Mouse (Mus musculus): Measurements from ENCODE around the gene Enthd1. TPM values are rescaled to one million over a fixed set of nuclear protein-coding genes. Genes with fewer than 3 reads are reported as not detected.

The Enthd1 gene
- polyA plus RNA-seq, 1 experiment from 2014 or later, result not detected

GRCm38 (mm10) chr15:80557745-80558144 lies 7.2 kb downstream of the Enthd1 start:
- Histone ChIP-seq H3K4me3 (no peak overlapping the region), H3K4me1 (replicated peaks) (no peaks in the 10 kb centered on the region; the same call in 1 of the 2 replicates), H3K36me3 (no peaks in the 10 kb centered on the region), H3K27me3 (no peaks in the 10 kb centered on the region), H3K9ac (no peak overlapping the region), H3K9me3 (no peaks in the 10 kb centered on the region), H3K27ac (replicated peaks) (no peak overlapping the region), H3K4me2 (no peak overlapping the region)
- WGBS, result 73% methylated on average over 4 of the region's 4 CpGs
- ATAC-seq (ENCODE audit: low read depth), result no peak

DNA sequence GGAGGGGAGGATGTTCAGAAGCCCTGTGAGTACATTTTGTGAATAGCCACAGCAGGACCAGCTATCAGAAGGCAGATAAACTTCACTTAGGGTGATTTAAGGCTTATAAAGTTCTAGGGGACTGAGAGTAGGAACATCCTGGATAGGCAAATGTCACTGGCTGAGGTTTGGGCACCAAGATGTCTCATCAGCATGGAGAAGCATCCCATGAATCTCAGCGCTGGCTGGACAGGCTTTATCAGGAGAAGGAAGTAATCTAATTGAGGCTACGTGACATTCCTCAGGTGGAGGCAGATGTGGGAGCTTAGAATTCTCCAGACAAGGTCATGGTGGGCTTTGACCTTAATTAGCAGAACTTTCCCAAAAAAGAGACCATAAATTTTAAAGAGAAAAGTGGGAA lies 8.9 kb downstream of the Enthd1 start:
- 89% methylated on average over 2 of the region's 2 CpGs for whole genome bisulfite sequencing
- no peak for ATAC-seq (ENCODE audit: low read depth)
- Histone ChIP-seq H3K9ac (no peak overlapping the region), H3K4me1 (replicated peaks) (no peaks in the 10 kb centered on the region; the same call in 1 of the 2 replicates), H3K4me2 (no peak overlapping the region), H3K4me3 (no peak overlapping the region), H3K27ac (replicated peaks) (no peak overlapping the region), H3K27me3 (no peaks in the 10 kb centered on the region), H3K36me3 (no peaks in the 10 kb centered on the region), H3K9me3 (no peaks in the 10 kb centered on the region)

GRCm38 (mm10) chr15:80554860-80555822 lies 9.8 kb downstream of the Enthd1 start:
- Histone ChIP-seq H3K9ac (no peak overlapping the region), H3K27me3 (no peaks in the 10 kb centered on the region), H3K4me1 (replicated peaks) (no peaks in the 10 kb centered on the region), H3K4me2 (no peak overlapping the region), H3K27ac (replicated peaks) (no peak overlapping the region), H3K36me3 (no peaks in the 10 kb centered on the region), H3K4me3 (no peak overlapping the region), H3K9me3 (no peaks in the 10 kb centered on the region)
- 97% methylated on average over 6 of the region's 6 CpGs for WGBS
- ATAC-seq (ENCODE audit: low read depth), result no peak

GRCm38 (mm10) chr15:80545430-80545829 lies 19.5 kb downstream of the Enthd1 start:
- Histone ChIP-seq H3K4me1 (replicated peaks) (no peaks in the 10 kb centered on the region), H3K9ac (no peak overlapping the region), H3K4me3 (no peak overlapping the region), H3K27ac (replicated peaks) (no peak overlapping the region), H3K4me2 (no peak overlapping the region), H3K9me3 (no peaks in the 10 kb centered on the region), H3K36me3 (no peaks in the 10 kb centered on the region), H3K27me3 (no peaks in the 10 kb centered on the region)
- WGBS, result 83% methylated on average over 6 of the region's 6 CpGs
- no peak for ATAC-seq (ENCODE audit: low read depth)

DNA sequence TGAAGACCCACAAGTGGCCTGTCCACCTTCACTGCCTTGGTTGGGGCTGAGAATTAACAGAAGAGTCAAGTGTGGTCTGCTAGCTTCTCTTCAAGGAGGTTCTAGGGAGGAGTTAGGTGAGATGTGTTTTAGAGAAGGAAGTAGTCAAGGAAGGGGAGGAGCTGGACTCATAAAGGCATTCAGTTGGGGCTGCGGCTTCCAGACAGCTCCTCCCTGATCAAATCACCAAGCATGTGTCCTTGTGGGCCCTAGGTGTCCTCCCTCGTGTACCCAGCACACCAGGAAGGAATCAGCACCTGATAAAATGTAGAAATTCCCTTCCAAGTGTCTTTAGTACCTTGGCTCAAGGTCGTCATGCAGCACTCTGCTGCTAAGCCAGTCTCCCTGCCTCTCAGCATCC lies 20.8 kb downstream of the Enthd1 start:
- H3K4me1 ChIP-seq (replicated peaks), result no peaks in the 10 kb centered on the region
- WGBS, result 66% methylated on average over 3 of the region's 3 CpGs
- no peak overlapping the region for H3K27ac ChIP-seq (replicated peaks)
- no peaks in the 10 kb centered on the region for H3K27me3 ChIP-seq
- H3K36me3 ChIP-seq, result no peaks in the 10 kb centered on the region
- no peak overlapping the region for H3K4me3 ChIP-seq
- no peak for ATAC-seq (ENCODE audit: low read depth)
- H3K9ac ChIP-seq, result no peak overlapping the region
- no peaks in the 10 kb centered on the region for H3K9me3 ChIP-seq
- H3K4me2 ChIP-seq, result no peak overlapping the region

DNA sequence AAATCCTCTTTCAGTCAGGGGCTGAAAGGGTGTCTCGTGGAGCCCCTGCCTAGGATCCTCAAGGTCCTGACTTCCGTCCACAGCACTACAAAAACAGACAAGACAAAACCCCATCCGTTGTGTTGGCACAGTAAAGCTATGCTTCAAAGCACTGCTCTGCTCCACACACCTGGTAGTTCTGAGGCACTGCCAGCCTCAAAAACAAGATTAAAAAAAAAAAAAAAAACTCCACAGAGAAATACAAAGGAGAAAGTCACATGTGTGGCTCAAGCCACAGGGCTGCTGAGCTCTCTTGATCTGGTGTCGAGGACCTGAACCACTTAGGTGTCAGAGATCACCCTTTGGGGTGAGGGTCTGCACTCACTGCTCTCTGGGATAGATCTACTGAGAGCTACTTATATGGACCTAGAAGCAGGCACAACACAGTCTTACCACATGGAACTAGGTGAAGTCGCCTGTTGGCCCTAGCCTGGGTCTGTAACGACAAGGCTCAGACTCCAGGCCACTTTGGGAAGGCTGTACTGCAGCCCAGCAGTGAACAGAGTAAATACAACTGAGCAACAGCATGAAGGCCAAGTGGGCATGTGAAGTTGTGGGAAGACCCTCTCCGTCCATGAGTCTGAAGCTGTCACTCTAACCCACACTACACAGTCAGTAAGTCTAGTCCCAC lies 26.1 kb downstream of the Enthd1 start:
- no peak for ATAC-seq (ENCODE audit: low read depth)
- no peak overlapping the region for H3K9ac ChIP-seq
- H3K36me3 ChIP-seq, result no peaks in the 10 kb centered on the region
- no peaks in the 10 kb centered on the region for H3K27me3 ChIP-seq
- H3K27ac ChIP-seq (replicated peaks), result no peak overlapping the region
- no peaks in the 10 kb centered on the region for H3K9me3 ChIP-seq
- no peak overlapping the region for H3K4me3 ChIP-seq
- whole genome bisulfite sequencing, result 83% methylated on average over 7 of the region's 7 CpGs
- H3K4me1 ChIP-seq (replicated peaks), result no peaks in the 10 kb centered on the region
- no peak overlapping the region for H3K4me2 ChIP-seq

DNA sequence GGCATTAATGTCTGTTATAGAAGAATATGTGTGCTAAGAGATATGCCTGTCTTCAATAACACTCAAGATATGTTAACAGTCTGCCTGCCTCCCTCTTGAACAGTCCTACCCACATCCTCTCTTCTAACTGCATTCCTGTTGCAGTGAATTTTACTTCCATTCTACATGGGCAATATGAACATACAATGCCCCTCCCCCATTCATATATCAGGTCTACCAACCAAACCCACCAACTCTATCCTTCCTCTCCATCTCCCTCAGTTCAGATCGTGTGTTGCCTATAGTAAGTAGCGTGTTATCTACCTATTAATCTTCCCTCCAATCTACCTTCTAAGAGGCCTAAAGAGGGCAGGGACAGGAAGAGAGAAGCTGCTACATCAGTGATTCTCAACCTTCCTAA lies 26.9 kb downstream of the Enthd1 start:
- H3K4me2 ChIP-seq, result no peak overlapping the region
- H3K4me1 ChIP-seq (replicated peaks), result no peaks in the 10 kb centered on the region
- H3K36me3 ChIP-seq, result no peaks in the 10 kb centered on the region
- no peak overlapping the region for H3K4me3 ChIP-seq
- no peak for ATAC-seq (ENCODE audit: low read depth)
- no peak overlapping the region for H3K27ac ChIP-seq (replicated peaks)
- no peaks in the 10 kb centered on the region for H3K27me3 ChIP-seq
- no peaks in the 10 kb centered on the region for H3K9me3 ChIP-seq
- no peak overlapping the region for H3K9ac ChIP-seq
- WGBS, result 83% methylated on average over 2 of the region's 2 CpGs

DNA sequence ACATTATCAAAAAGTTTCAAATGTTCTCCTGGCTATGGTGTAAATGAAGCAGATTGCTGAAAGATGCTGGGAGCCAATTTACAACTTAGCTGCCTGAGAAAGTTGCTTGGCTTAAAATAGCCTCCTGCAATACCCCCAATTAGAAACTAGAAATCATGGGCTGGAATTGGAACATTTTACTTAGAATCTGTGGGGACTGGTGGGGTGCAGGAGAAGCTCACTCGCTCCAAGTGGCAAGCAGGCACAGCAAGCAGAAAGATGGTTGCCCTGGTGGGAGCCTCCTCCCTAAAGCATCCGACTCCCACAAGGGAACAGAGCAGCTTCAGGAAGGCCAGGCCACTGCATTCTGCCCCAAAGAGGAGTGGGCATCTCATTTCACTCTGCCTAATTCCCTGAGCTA lies 28.9 kb downstream of the Enthd1 start:
- no peak for ATAC-seq (ENCODE audit: low read depth)
- no peaks in the 10 kb centered on the region for H3K27me3 ChIP-seq

GRCm38 (mm10) chr15:80533274-80533673 lies 31.7 kb downstream of the Enthd1 start:
- Histone ChIP-seq H3K27me3 (no peaks in the 10 kb centered on the region), H3K4me1 (replicated peaks) (peaks cover 11% of the 10 kb centered on the region), H3K9me3 (no peaks in the 10 kb centered on the region), H3K4me3 (no peak overlapping the region), H3K36me3 (no peaks in the 10 kb centered on the region), H3K9ac (no peak overlapping the region), H3K27ac (replicated peaks) (no peak overlapping the region), H3K4me2 (no peak overlapping the region)
- WGBS, result 49% methylated on average over 6 of the region's 6 CpGs
- ATAC-seq (ENCODE audit: low read depth), result no peak

More for the DNA sequence above, 28.9 kb downstream of the Enthd1 start:
- Histone ChIP-seq H3K4me3 (no peak overlapping the region), H3K27ac (replicated peaks) (no peak overlapping the region), H3K36me3 (no peaks in the 10 kb centered on the region), H3K4me2 (no peak overlapping the region), H3K9ac (no peak overlapping the region), H3K4me1 (replicated peaks) (0 out of 2 replicates have a peak, but pooled peaks cover under 1% of the 10 kb centered on the region), H3K9me3 (no peaks in the 10 kb centered on the region)
- 70% methylated on average over 2 of the region's 2 CpGs for WGBS

GRCm38 (mm10) chr15:80532281-80533072 lies 32.5 kb downstream of the Enthd1 start:
- Histone ChIP-seq H3K9me3 (no peaks in the 10 kb centered on the region), H3K36me3 (no peaks in the 10 kb centered on the region), H3K9ac (no peak overlapping the region), H3K27ac (replicated peaks) (no peak overlapping the region), H3K4me3 (no peak overlapping the region), H3K4me1 (replicated peaks) (peaks cover 11% of the 10 kb centered on the region), H3K4me2 (no peak overlapping the region), H3K27me3 (no peaks in the 10 kb centered on the region)
- WGBS, result 86% methylated on average over 8 of the region's 8 CpGs
- no peak for ATAC-seq (ENCODE audit: low read depth)

DNA sequence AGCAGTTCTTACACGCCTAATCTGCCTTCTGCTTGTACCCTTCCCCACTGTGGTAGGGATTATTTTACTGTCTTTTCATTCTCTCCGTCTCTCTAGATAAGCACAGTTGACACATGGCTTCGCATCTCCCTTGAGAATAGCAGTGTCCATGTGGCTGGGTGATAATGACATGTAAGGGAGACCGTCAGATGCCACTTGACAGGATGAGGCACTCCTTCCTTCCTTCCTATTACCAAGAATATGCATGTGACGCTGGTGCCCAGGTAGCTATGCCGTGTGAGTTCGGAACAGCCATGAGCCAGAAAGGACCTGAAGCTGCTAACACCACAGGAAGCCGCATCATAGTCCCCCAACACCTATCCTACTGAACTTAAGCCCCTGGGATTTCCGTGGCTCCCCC lies 33.9 kb downstream of the Enthd1 start:
- no peak overlapping the region for H3K27ac ChIP-seq (replicated peaks)
- H3K9me3 ChIP-seq, result no peaks in the 10 kb centered on the region
- H3K4me1 ChIP-seq (replicated peaks), result peaks cover 11% of the 10 kb centered on the region
- H3K36me3 ChIP-seq, result no peaks in the 10 kb centered on the region
- no peak overlapping the region for H3K9ac ChIP-seq
- WGBS, result 80% methylated on average over 9 of the region's 9 CpGs
- H3K27me3 ChIP-seq, result no peaks in the 10 kb centered on the region
- H3K4me2 ChIP-seq, result no peak overlapping the region
- H3K4me3 ChIP-seq, result no peak overlapping the region
- no peak for ATAC-seq (ENCODE audit: low read depth)

Measured in neural tube, embryonic 13.5 days (tissue).